In genomic region chr1:25581698-25582097, GRCm38 (mm10) we compare ENCODE assay signal across 21 mouse cellular contexts.
"Had no signal": no experiment of that assay in that cellular context is flagged by ENCODE, and none has a peak within 500 bp of the region (broad histone marks: within the 10 kb centered on the region; RNA-seq: fewer than 3 reads in every experiment).

No protein-coding gene starts in this region.

- H3K9ac ChIP-seq: lung, embryonic 15.5 days; midbrain, embryonic 13.5 days; neural tube, embryonic 13.5 days; neural tube, embryonic 15.5 days had no signal

- H3K36me3 ChIP-seq: lung, embryonic 15.5 days; midbrain, embryonic 13.5 days; neural tube, embryonic 13.5 days; neural tube, embryonic 15.5 days had no signal

- H3K27me3 ChIP-seq: lung, embryonic 15.5 days; megakaryocyte, embryonic 14.5 days; midbrain, embryonic 13.5 days; neural tube, embryonic 13.5 days; neural tube, embryonic 15.5 days had no signal

- ATAC-seq: lung, postnatal 0 days; midbrain, embryonic 13.5 days; midbrain, embryonic 16.5 days had no signal

- H3K4me1 ChIP-seq: lung, embryonic 15.5 days; megakaryocyte, embryonic 14.5 days; midbrain, embryonic 13.5 days; neural tube, embryonic 13.5 days; neural tube, embryonic 15.5 days had no signal

- H3K4me3 ChIP-seq: lung, embryonic 15.5 days; megakaryocyte, embryonic 14.5 days; midbrain, embryonic 13.5 days; myocyte; neural tube, embryonic 13.5 days; neural tube, embryonic 15.5 days had no signal

- H3K27ac ChIP-seq: lung, embryonic 15.5 days; macrophage; midbrain, embryonic 13.5 days; neural tube, embryonic 13.5 days; neural tube, embryonic 15.5 days had no signal

- DNase-seq: lung, adult 2 months; lung, postnatal 14 days; lung, postnatal 36 days; retina, postnatal 1 day; right cerebral cortex, adult 18-20 months; right cerebral cortex, postnatal 25 days; right cerebral cortex, postnatal 4 days; spleen, adult 18-20 months; thymus, adult 18-20 months; thymus, postnatal 14 days; thymus, postnatal 36 days had no signal

- H3K9me3 ChIP-seq: lung, embryonic 15.5 days; megakaryocyte, embryonic 14.5 days; midbrain, embryonic 13.5 days; neural tube, embryonic 13.5 days; neural tube, embryonic 15.5 days had no signal

- H3K4me2 ChIP-seq: lung, embryonic 15.5 days; midbrain, embryonic 11.5 days; midbrain, embryonic 13.5 days; neural tube, embryonic 13.5 days; neural tube, embryonic 15.5 days had no signal
